Mouse (Mus musculus) Muller cell, postnatal 12 days (primary cell): ENCODE data around the gene Ccdc63.
"Not testable (repeated sequence)": the region's sequence is repeated elsewhere in the genome, so short reads cannot be mapped to it uniquely, and the experiment has no call there.

Source experiments
- DNase-seq: peaks from one replicate; pipeline ENCODE4 v3.0.0-alpha.2; 2015; ENCODE audit errors: inconsistent ontology term

The Ccdc63 gene

GRCm38 (mm10) chr5:122149259-122149658 is 8.6 kb upstream of the Ccdc63 start:
- no peak for DNase-seq

GRCm38 (mm10) chr5:122148107-122148506 is 7.5 kb upstream of the Ccdc63 start:
- DNase-seq: no peak

- no peak for DNase-seq
Measured at GRCm38 (mm10) chr5:122146609-122147008, 6.0 kb upstream of the Ccdc63 start.

GRCm38 (mm10) chr5:122146056-122146580 is 5.5 kb upstream of the Ccdc63 start:
- DNase-seq: no peak

GRCm38 (mm10) chr5:122145381-122146055 is 4.9 kb upstream of the Ccdc63 start:
- no peak for DNase-seq

- no peak for DNase-seq
Measured at GRCm38 (mm10) chr5:122144825-122145224, 4.2 kb upstream of the Ccdc63 start.

- DNase-seq: peak; percentile 62
Measured at GRCm38 (mm10) chr5:122143543-122143942, 2.9 kb upstream of the Ccdc63 start.

- DNase-seq: no peak
Measured at GRCm38 (mm10) chr5:122142230-122142992, 1.8 kb upstream of the Ccdc63 start.

- not testable (repeated sequence) for DNase-seq
Measured at GRCm38 (mm10) chr5:122139771-122140170, 852 bp downstream of the Ccdc63 start.

GRCm38 (mm10) chr5:122138856-122139255 is 1.8 kb downstream of the Ccdc63 start:
- no peak for DNase-seq

- peak; percentile 64 for DNase-seq
Measured at GRCm38 (mm10) chr5:122136508-122137408, 3.9 kb downstream of the Ccdc63 start.

- DNase-seq: no peak
Measured at GRCm38 (mm10) chr5:122135290-122135882, 5.2 kb downstream of the Ccdc63 start.

- no peak for DNase-seq
Measured at GRCm38 (mm10) chr5:122134395-122135289, 6.0 kb downstream of the Ccdc63 start.

GRCm38 (mm10) chr5:122133050-122133389 is 7.6 kb downstream of the Ccdc63 start:
- DNase-seq: no peak

GRCm38 (mm10) chr5:122132167-122133049 is 8.2 kb downstream of the Ccdc63 start:
- no peak for DNase-seq

GRCm38 (mm10) chr5:122131076-122132051 is 9.3 kb downstream of the Ccdc63 start:
- peak; percentile 81 for DNase-seq

GRCm38 (mm10) chr5:122130341-122130998 is 10.2 kb downstream of the Ccdc63 start:
- no peak for DNase-seq
